Mouse (Mus musculus) bone marrow macrophage, adult 2 months (primary cell): Measurements from ENCODE around the gene Mccc2.

ENCODE experiments used
- CTCF ChIP-seq: IDR thresholded peaks from 2 replicates; pipeline ENCODE4 v1.5.1; 2012; ENCODE audit warnings: low read depth, mild to moderate bottlenecking, low read length, moderate library complexity
- POLR2A ChIP-seq: IDR thresholded peaks from 2 replicates; pipeline ENCODE4 v1.6.1; 2012; ENCODE audit warnings: mild to moderate bottlenecking, low read depth, low read length, borderline replicate concordance

DNA sequence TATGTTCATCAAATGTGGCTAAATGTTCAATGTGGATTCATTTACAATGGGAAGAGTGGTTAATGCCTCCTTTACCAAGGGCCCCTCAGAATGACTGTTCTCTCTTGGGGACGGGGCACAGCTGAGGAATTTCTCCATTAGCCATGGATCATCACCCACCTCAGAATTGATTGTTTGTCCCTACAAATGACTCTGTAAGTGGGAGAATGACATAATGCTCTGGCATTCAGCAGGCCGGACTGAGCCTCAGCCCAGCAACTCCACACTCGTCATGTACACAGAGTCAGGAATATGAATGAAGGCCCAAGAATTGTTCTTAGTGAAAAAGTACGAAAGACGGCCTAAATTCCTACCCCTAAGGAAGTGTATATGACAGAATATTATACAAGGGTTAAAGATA is 89.2 kb downstream of the Mccc2 start:
- TF ChIP-seq CTCF (no peak), POLR2A (no peak)
